Mouse (Mus musculus): Measurements from ENCODE around the gene Topors.
"Not testable (repeated sequence)": the region's sequence is repeated elsewhere in the genome, so short reads cannot be mapped to it uniquely, and the experiment has no call there.

The Topors gene

DNA sequence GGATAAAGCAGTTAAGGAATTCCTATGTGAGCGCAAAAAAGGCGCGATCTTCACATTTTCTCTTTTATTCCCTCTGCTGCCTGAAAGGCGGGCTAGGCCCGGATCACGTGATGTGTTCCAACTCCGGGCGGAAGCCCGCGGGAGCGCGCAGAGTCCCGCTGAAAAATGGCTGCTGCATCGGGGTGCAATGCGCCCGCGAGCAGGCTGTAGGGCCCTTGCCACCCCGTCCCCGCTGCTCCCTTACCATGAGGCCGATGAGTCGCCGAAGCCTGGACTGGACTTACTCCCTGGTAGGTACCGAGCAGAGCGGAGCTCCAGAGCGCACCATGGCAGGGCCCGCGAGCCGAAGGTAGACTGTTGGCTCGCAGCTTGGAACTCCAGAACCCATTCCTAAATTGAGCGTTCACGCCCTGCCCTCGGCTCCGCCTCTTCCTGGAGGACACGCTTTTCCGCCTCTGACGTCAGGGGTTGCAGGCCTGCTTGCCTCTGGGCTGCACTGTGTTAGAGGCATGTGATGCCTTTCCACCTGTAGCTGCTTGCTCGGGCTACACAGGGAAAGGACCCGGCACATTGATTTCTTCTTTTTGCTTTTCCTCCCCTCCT lies at the start of gene Topors, which contains the start of gene Smim27:
Gene Topors, minus strand, starts transcription at position 421 of the 603 bp plus-strand sequence.
Gene Smim27, plus strand, starts transcription at position 150 of the 603 bp plus-strand sequence.
- DNase-seq (ENCODE audit: low spot score in 2 of 2): peak; percentile 85 to 90

DNA sequence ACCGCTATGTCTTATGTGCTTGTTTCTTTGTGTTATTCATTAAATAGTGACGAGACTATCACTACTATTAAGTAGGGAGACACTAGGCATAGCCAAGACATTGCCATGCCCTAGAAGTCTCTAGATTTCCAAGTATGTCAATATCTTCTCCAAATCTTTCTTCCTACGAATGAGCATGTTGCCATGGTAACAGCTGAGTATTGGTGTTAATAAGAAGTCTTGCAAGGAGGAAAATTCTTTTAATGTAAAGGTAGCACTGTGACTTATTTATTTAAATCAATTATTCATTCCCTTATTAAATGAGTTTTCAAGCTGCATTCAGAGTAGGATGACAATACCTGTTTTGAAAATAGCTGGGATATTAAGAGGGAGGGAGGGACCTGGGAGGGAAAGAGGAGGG lies 47.8 kb upstream of the Topors start:
- no peak for DNase-seq (ENCODE audit: low spot score in 2 of 2)

DNA sequence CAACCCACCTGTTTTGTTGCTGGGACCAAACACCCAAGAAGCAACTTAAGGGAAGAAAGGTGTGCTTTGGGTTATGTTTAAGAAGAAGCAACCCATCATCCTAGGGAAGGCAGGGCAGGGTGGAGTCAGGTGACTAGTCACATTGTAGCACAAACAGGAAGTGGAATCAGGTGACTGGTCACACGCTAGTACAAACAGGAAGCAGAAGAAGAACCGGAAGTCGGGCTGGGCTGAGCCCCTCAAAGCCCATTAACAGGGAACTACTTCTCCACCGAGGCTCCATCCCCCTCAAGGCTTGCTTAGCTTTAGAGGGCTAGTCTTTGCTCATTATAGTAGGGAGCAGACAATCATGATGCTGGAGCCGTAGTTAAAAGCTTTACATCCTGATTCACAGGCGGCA lies 43.4 kb upstream of the Topors start:
- DNase-seq (ENCODE audit: low spot score in 2 of 2): peak in 1 of 2 experiments; percentile 54

DNA sequence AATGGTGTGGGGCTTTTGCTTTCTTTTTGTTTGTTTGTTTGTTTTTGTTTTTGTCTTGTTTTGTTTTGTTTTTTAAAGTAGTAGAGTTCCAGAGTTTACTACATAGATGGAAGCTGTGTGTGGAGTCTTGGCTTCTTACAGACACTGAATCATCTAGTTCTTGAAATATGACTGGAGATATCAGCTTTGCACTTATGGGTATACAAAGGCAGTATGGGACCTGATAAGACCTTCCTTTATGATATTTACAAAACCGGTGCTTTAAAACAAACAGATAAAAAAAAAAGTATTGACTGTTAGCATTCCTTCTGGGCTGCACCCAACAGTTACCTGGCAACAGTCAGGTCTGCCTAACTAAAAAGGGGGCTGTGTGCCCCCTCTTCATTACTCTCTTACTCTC lies 42.6 kb upstream of the Topors start:
- no peak for DNase-seq (ENCODE audit: low spot score in 2 of 2)

DNA sequence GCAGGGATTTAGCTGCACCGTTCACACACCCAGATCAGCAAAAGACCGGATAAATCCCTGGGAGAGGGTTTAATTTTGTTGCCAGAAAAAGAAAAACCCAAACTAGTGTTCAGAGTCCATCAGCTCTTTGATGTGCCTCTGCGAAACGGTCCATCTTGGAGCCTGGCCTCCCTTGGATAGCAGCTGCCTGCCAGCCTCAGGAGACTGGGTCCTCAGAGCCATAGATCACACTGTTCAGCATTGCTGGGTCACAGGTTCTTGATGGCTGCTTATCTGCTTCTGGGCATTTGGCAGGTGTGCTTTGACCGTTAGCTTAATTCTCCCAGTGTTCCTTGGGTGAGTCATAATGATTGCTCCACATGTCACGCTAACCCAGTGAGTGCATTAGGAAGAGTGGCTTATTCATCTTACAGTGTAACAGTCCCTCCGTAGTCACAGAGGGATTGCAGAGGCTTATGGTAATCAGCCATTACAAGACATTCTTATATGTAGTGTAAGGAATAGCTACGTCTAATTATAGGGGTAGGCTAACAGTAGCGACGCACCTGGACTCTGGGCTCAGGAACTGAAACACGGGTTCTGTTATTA lies 41.2 kb upstream of the Topors start:
- DNase-seq (ENCODE audit: low spot score in 2 of 2): no peak

DNA sequence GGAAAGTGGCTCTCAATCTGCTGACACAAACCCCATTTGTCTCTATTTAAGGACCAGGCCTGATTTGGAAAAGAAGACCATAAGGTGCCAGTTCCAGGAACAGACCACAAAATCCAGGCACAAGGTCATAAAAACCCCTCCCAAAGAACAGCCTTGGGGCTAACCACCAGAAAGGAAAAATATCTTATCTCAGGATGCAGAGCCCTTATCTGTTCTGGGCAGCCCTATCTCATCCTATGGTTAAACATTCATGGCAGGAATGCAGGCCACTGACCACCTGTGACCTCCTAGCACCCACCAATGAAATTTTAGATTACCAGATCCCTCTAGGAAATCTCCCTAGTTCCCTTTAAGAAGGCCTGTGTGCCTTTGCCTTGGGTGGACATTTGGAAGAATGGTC lies 40.0 kb upstream of the Topors start:
- DNase-seq (ENCODE audit: low spot score in 2 of 2): no peak

DNA sequence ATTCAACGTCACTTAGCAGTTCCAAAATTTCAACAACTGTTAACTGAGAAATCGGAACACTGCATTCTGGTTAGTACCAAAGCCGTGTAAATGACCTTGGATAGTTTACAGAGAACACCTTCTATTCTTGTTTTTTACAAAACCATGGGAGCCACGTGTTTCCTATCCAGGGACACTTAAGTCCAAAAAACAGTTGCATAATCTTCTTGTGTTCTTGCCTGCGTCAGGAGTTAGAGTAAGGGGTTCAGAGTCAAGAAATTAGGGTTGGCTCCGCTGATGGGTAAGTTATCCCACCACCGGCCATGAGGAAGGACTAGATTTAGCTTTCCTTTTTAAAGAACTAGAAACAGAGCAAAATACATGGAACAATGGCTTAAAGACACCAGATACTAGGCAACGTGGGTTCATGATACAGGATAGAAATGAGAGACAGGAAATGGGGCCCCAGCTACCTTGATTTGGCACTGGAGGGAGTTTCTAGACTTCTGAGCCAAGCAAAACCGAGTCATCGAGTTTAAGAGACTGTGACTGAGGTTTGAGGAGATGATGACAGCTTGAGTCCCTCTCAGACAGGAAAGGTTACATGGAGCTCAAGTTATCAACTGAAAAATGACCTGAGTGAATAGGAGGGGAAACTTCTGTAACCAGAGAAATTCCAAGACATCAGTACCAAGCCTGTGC lies 32.9 kb upstream of the Topors start:
- no peak for DNase-seq (ENCODE audit: low spot score in 2 of 2)

DNA sequence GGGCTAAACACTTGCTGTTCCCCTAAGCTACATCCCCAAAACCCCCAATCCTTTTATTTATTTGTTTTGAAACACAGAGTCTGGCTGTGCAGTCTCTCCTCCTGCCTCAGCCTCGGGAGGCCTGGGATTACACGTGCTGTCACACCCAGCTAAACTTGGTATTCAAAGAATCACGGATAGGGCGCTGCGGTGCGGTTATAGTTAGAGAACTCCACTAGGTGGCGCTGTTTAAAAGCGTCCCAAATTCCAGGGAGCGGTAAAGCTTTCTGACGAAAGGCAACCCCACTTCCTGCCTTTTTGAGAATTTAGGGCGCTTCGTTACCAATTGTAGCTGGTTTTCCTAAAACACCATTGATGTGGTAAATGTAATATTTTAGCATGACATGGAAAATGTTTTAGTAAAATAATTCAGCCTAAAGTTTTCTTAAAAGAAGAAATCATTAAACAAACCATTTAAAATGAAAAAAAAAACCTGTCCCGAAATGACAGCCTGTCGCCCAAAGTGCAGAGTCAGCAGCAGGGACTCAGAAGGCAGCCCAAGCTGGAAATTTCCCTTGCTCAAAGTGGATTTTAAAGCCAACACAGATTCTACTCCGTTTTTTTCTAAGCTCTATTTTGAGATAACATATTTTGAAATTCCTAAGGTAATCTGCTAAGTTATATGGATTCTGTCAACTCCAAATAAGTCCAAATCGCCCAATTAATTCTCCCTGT lies 31.6 kb upstream of the Topors start:
- peak; percentile 38 to 50 for DNase-seq (ENCODE audit: low spot score in 2 of 2)

DNA sequence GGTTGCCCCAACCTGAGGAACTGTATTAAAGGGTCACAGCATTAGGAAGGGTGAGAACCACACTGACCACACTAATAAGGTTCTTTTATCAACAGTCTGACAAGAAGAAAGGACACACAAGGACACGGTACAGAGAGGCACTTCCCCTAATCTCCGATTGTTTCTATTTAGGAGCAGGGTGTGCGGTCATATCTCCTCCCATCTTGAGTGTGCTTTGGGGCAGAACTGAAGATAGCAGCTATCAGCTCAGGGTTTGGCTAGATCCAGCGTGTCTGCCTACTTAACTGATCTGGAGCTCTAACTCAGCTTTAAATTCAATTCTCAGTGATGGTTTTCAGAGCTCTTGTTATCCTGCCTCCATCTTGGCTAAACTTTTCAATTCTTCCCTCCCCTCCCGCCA lies 29.5 kb upstream of the Topors start:
- no peak for DNase-seq (ENCODE audit: low spot score in 2 of 2)

DNA sequence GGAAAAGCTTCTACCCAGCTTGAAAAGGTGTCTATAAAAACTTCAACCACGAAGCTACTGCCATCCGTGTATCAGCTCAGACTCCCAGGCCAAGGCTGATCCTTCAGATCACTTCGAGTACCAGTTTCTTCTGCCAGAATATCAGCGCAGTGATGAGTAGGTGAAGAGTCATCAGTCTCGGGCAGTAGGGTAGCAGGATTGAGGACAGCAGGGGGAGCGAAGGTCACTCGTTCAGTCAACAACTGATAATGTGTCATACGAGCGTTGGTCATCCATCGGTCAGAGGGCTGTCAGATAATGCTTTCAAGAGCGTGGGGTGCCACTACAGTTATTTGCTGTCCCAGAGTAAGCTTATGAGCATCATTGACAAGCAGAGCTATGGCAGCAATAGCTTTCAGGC lies 21.9 kb upstream of the Topors start:
- not testable (repeated sequence) for DNase-seq (ENCODE audit: low spot score in 2 of 2)

DNA sequence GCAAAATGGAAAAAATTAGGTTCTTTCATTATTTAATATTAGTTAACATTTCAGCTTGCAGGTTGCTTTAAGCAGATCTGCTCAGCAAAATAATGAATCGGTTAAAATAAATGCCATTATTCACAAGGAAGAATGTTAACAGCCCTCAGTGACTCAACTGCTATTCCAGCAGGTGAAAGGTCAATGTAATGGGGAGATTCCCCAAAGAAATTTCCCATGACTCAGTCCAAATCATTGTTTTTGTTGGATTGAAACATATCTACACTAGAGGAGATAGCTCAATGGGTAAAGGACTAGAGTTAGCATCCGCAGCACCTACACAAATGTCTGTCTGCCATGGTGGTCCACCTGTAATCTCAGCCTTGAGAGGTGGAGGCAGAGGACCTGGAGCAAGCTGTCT lies 19.4 kb upstream of the Topors start:
- no peak for DNase-seq (ENCODE audit: low spot score in 2 of 2)

DNA sequence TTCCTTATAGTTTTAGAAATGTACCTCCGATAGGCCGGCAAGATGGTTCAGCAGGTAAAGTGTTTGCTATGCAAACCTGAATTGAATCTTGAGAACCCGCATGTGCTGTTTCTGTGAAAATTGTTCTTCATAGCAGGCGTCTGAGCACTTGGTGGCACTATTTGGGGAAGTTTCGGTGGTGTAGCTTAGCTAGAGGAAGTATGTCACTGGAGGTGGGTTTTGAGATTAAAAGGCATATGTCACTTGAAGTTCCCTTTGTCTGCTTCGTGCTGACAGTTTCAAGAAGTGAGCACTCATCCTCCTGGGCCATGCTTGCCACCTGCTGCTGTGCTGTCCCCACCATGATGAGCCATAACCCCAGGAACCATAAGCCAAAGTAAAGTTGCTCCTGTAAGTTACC lies 17.8 kb upstream of the Topors start:
- DNase-seq (ENCODE audit: low spot score in 2 of 2): no peak

DNA sequence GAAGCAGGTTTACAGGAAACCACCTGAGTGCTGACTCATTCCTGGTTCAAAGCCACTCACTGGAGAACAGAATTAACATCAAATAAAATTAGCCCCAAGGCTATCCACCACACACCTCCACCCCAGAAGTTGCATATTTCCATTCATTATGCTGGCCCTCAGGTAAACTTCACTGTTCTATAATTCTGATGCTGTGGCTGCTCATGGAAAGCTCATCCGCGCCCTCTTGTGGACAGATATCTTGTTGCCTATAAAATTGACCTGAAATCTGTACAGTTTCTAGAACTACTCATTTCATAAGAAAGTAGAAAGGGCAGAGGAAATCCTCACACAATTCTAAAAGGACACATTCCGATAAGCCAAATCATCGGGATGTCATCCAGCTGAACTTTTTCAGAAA lies 15.9 kb upstream of the Topors start:
- peak; percentile 63 to 73 for DNase-seq (ENCODE audit: low spot score in 2 of 2)

DNA sequence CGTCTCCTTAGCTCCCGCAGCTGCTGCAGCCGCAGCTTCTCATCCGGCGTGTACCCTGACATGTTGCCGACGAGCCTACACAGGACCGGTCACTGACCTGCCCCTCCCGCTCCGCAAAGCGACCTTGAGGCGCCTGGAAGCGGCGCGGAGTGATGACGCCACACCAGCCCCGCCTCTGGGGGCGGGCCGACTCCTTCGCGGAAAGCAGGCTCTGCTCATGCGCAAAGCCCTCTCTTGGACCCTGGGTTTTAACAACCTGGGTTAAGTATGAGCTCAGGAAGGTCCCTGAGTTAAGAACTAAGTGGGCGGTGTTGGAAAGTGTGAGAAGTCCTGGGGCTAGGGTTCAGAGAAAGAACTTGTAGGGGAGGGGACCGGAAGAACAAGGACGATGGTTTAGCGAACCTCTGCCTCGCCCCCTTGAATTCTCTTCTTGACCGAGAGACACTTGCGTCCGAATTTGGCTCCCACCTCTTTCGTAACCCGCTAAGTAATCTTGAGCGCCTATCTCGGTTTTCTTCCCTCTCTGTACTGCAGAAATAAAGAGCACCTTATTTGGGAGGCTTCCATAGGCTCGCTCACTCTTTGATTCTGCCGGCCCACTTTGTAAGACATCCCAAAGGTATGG lies 9.7 kb upstream of the Topors start, which contains the start of gene Ndufb6:
Gene Ndufb6, minus strand, starts transcription at position 146 of the 625 bp plus-strand sequence.
- DNase-seq (ENCODE audit: low spot score in 2 of 2): peak; percentile 93 to 94

DNA sequence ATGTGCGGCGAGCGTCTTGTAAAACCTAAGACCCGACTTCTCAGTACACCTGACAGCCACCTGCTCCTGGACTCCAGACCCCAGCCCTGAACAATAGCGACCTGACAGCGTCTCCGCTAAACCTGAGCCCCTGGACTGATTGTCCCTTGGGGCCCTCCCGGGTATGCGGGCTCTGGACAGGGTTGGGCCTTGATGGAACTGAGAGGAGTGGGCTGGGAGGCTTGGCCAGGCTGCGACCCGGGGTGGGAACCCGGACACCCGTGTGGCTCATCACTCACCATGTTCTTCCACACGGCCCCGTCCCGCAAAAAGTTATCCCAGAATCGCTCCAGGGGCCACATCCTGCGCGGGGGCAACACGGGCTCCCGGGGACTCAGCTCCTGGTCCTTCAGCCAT lies 9.2 kb upstream of the Topors start:
- DNase-seq (ENCODE audit: low spot score in 2 of 2): no peak

DNA sequence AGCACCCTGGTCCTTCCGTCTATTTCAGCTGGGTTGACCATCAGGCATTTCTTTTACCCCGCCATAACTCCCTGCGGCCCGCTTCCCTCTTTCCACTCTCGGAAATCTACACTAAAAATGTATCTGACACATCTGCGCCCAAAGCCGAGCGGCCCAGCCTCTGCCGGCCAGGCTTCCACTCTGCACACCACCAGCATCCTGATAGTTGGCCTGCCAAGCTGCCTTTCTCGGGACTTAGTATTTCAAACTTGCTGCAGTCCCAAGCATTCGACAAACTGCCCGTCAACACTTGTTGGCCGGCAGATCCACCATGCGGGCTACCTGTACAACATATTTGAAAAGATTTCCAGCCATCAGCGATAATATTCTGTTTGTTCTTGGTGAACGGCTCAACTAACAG lies 815 bp downstream of the Topors start:
- no peak for DNase-seq (ENCODE audit: low spot score in 2 of 2)

DNA sequence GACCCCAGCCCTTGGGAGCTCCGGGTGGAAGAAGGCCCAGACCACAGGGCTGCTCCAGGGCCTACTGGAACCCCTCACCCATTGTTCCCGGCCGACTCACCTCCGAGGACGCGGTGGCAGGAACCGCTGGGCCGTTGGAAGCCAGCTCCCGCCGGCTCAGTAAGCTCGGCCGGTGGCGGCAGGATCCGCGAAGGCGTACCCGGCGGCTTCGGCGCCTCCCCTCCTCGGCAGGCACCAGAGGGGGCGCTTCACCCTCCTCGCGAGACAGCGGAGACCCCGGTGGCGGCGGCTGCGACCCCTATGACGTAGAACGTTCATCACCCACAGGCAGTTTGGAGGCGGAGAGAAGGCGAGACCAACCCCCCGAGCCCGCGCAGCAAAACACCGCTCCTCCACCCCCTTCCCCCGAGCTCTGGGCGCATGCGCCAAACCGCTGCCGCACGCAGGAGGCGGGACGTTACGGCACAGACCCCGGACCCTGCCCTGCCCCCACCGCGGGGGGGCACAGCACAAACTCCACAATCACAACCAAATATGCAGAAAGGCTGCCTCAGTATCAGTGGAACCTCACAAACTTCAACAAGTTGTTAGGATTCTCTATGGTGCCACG lies 1.3 kb downstream of the Topors start:
- DNase-seq (ENCODE audit: low spot score in 2 of 2): peak; percentile 84 to 87

DNA sequence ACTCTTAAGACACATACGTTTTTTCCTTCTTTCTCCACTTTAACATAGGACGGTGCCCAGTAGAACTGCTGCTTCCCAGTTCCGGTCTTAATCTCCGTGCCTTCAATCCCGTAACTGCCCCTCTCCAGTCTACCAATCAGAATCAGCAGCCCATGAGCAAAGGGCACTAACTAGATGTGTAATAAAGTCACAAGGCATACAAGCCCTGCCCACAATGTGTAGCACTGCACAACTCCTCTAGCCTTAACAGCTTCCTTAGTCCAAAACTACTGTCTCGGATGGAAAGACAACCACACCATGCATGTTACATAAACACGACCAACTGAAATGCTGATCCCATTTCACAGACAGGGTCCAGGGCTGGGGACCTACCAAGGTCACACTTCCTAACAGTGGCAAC lies 2.0 kb downstream of the Topors start:
- no peak for DNase-seq (ENCODE audit: low spot score in 2 of 2)

DNA sequence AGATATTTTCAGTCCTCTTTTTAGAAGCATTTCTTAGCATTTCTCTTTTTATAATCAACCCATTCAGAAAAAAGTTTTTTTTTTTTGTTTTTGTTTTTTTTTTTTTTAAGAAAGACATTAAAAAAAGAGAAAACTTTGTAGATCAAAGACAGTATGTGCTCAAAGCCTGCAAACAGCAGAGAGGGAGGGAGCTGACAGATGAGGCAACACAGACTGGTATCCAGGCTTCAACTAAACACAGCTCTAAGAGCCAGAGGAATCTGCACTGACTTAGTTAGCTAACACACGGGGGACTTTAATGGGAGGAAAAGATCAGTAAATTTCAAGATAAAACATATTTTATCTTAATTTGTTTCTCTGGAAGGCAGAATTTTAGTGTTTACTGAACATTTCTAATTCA lies 5.3 kb downstream of the Topors start:
- DNase-seq (ENCODE audit: low spot score in 2 of 2): no peak

DNA sequence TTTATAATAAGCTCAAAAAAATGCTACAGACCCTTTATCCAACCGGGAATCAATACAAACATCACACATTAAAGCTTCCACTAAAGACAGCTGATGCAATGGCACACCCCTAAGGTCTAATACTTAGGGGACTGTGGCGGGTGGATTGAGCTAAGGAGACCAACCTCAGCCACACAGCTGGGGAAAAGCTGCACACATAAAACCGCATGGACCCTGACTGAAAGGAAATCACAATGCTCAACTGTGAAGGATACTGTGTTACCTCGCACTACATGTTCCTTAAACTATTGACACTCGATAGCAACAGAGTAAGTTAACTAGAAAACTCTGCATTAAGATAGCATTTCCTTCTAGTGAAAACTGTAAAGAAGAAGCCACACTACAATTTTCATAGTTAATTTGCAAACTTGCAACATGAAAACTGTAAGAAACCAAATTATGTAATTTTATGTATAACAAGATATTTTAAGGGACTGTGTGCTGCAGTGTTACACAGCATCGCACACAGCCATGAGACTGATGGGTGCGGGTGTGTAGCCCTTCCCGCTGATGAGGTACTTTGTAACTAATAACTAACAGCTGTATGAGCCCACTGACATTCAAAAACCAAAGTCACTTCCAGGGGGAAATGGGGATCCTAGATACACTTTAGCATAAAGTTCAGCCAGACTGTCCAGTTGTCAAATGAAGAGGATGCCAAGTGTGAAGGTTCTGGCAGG lies 15.1 kb downstream of the Topors start:
- DNase-seq (ENCODE audit: low spot score in 2 of 2): no peak

DNA sequence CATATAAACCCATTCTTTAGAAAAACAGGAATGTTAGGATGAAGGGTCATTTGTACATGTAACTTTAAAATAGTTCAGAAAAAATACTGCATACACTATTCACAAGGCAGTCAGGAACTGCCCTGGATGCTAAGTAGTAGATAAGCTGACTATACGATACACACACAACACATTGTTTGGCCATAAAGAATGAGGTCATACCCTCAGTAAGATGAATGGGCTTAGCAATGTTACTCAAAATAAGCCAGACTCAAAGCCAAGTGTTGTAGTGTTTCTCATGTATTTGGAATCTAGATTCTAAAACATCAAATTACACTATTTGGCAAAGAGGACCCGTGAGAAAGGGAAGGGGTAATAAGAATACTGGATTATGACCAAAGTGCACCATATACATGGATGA lies 15.9 kb downstream of the Topors start:
- no peak for DNase-seq (ENCODE audit: low spot score in 2 of 2)
